Mouse (Mus musculus) liver, embryonic 14.5 days (tissue): Measurements from ENCODE around the gene Cyld.

Experiments
- CTCF ChIP-seq: IDR thresholded peaks from 2 replicates; pipeline ENCODE4 v1.5.1; 2016; ENCODE audit warnings: antibody characterized with exemption, low read depth, control low read depth
- EP300 ChIP-seq: IDR thresholded peaks from 2 replicates; pipeline ENCODE4 v1.6.1; 2016; ENCODE audit warnings: antibody characterized with exemption, low read depth

- no peak for TF ChIP-seq CTCF
- no peak for TF ChIP-seq EP300
Measured at GRCm38 (mm10) chr8:88796651-88797050, 99.8 kb downstream of the Cyld start.
